ENCODE assay signal across 22 mouse cellular contexts in genomic region chr12:106839618-106840017, GRCm38 (mm10).
DNase-seq lines count a peak whose midpoint lies in the region; ATAC-seq lines count a peak whose summit lies in the region.
"Had no signal": no experiment of that assay in that cellular context is flagged by ENCODE, and none has a peak within 500 bp of the region (broad histone marks: within the 10 kb centered on the region; RNA-seq: fewer than 3 reads in every experiment).

No protein-coding gene starts in this region.

- H3K9me3 ChIP-seq in neural tube, embryonic 13.5 days = no peaks in the 10 kb centered on the region
- H3K9me3 ChIP-seq in neural tube, embryonic 15.5 days (replicated peaks) = no peaks in the 10 kb centered on the region
- no peaks in the 10 kb centered on the region for H3K9me3 ChIP-seq in midbrain, embryonic 13.5 days
- no peaks in the 10 kb centered on the region for H3K9me3 ChIP-seq in kidney, embryonic 14.5 days (ENCODE audit: control insufficient read depth, low read length)
- H3K9me3 ChIP-seq: heart, embryonic 12.5 days; intestine, embryonic 15.5 days; kidney, embryonic 15.5 days; liver, embryonic 13.5 days; lung, embryonic 15.5 days; stomach, embryonic 15.5 days had no signal

- H3K9ac ChIP-seq in neural tube, embryonic 13.5 days = no peak overlapping the region
- H3K9ac ChIP-seq in neural tube, embryonic 15.5 days (replicated peaks) = no peak overlapping the region
- no peak overlapping the region for H3K9ac ChIP-seq in midbrain, embryonic 13.5 days (replicated peaks)
- no peak overlapping the region for H3K9ac ChIP-seq in kidney, embryonic 14.5 days (ENCODE audit: low read depth, low read length)
- H3K9ac ChIP-seq: embryonic facial prominence, embryonic 13.5 days; heart, embryonic 12.5 days; intestine, embryonic 15.5 days; kidney, embryonic 15.5 days; liver, embryonic 13.5 days; lung, embryonic 15.5 days; stomach, embryonic 15.5 days had no signal

- H3K27ac ChIP-seq in neural tube, embryonic 13.5 days (replicated peaks) = peak overlapping the region; percentile 68
- no peak overlapping the region for H3K27ac ChIP-seq in neural tube, embryonic 15.5 days (replicated peaks)
- H3K27ac ChIP-seq in midbrain, embryonic 13.5 days = peak overlapping the region; percentile 56; the same call in 1 of the 2 replicates
- H3K27ac ChIP-seq in kidney, embryonic 14.5 days (ENCODE audit: low read depth, low read length) = no peak overlapping the region
- H3K27ac ChIP-seq: embryonic facial prominence, embryonic 13.5 days; gastrocnemius, adult 2 months; intestine, embryonic 15.5 days; kidney, embryonic 15.5 days; liver, embryonic 13.5 days; lung, embryonic 15.5 days; macrophage; stomach, embryonic 15.5 days had no signal

- peak; percentile 43; the same call in 1 of the 2 replicates for ATAC-seq in neural tube, embryonic 13.5 days (ENCODE audit: low read depth)
- no peak for ATAC-seq in neural tube, embryonic 15.5 days (ENCODE audit: low FRiP score)
- peak; percentile 46 for ATAC-seq in midbrain, embryonic 13.5 days
- no peak for ATAC-seq in kidney, embryonic 14.5 days (ENCODE audit: low FRiP score, low TSS enrichment)
- ATAC-seq: CD4-positive, CD25-positive, alpha-beta regulatory T cell, adult 4 months; intestine, embryonic 15.5 days had no signal

- DNase-seq in embryo, embryonic 10 days (ENCODE audit: low spot score) = peak; percentile 30
- DNase-seq in embryo, embryonic 11 days = no peak
- DNase-seq in cerebellum, adult 8-10 months = no peak
- DNase-seq in layer of hippocampus, adult 9-11 months = no peak
- DNase-seq: adrenal gland, adult 2 months; gastrocnemius, adult 2 months; liver, embryonic 13.5 days; right cerebral cortex, adult 18-20 months; thymus, adult 2 months had no signal

- peaks cover 34% of the 10 kb centered on the region for H3K4me1 ChIP-seq in neural tube, embryonic 13.5 days (replicated peaks)
- H3K4me1 ChIP-seq in neural tube, embryonic 15.5 days = peaks cover 22% of the 10 kb centered on the region
- H3K4me1 ChIP-seq in midbrain, embryonic 13.5 days (replicated peaks) = peaks cover 36% of the 10 kb centered on the region
- H3K4me1 ChIP-seq in kidney, embryonic 14.5 days (ENCODE audit: control insufficient read depth, insufficient read depth, low read length) = no peaks in the 10 kb centered on the region
- H3K4me1 ChIP-seq: liver, embryonic 13.5 days; lung, embryonic 15.5 days; stomach, embryonic 15.5 days had no signal

- no peak overlapping the region for H3K4me2 ChIP-seq in neural tube, embryonic 13.5 days
- H3K4me2 ChIP-seq in neural tube, embryonic 15.5 days = no peak overlapping the region
- H3K4me2 ChIP-seq in midbrain, embryonic 13.5 days (replicated peaks) = no peak overlapping the region
- no peak overlapping the region for H3K4me2 ChIP-seq in kidney, embryonic 14.5 days (replicated peaks; ENCODE audit: low read depth, low read length)
- H3K4me2 ChIP-seq: embryonic facial prominence, embryonic 13.5 days; heart, embryonic 12.5 days; intestine, embryonic 15.5 days; kidney, embryonic 15.5 days; liver, embryonic 13.5 days; lung, embryonic 15.5 days; stomach, embryonic 15.5 days had no signal

- no peaks in the 10 kb centered on the region for H3K36me3 ChIP-seq in neural tube, embryonic 13.5 days
- no peaks in the 10 kb centered on the region for H3K36me3 ChIP-seq in neural tube, embryonic 15.5 days
- H3K36me3 ChIP-seq in midbrain, embryonic 13.5 days = no peaks in the 10 kb centered on the region
- H3K36me3 ChIP-seq in kidney, embryonic 14.5 days (ENCODE audit: control insufficient read depth, insufficient read depth, low read length) = no peaks in the 10 kb centered on the region
- H3K36me3 ChIP-seq: embryonic facial prominence, embryonic 13.5 days; G1E; heart, embryonic 12.5 days; intestine, embryonic 15.5 days; kidney, embryonic 15.5 days; liver, embryonic 13.5 days; lung, embryonic 15.5 days; stomach, embryonic 15.5 days had no signal

- H3K4me3 ChIP-seq in neural tube, embryonic 13.5 days = no peak overlapping the region
- no peak overlapping the region for H3K4me3 ChIP-seq in neural tube, embryonic 15.5 days (replicated peaks)
- no peak overlapping the region for H3K4me3 ChIP-seq in midbrain, embryonic 13.5 days (replicated peaks)
- H3K4me3 ChIP-seq in kidney, embryonic 14.5 days (ENCODE audit: low read length) = no peak overlapping the region
- H3K4me3 ChIP-seq: embryonic facial prominence, embryonic 13.5 days; gastrocnemius, adult 2 months; heart, embryonic 12.5 days; intestine, embryonic 15.5 days; kidney, embryonic 15.5 days; liver, embryonic 13.5 days; lung, embryonic 15.5 days; stomach, embryonic 15.5 days had no signal

- 0 out of 2 replicates have a peak, but pooled peaks cover 2% of the 10 kb centered on the region for H3K27me3 ChIP-seq in neural tube, embryonic 13.5 days
- no peaks in the 10 kb centered on the region for H3K27me3 ChIP-seq in neural tube, embryonic 15.5 days (replicated peaks)
- peaks cover 4% of the 10 kb centered on the region; the same call in 1 of the 2 replicates for H3K27me3 ChIP-seq in midbrain, embryonic 13.5 days
- H3K27me3 ChIP-seq in kidney, embryonic 14.5 days (ENCODE audit: control insufficient read depth, insufficient read depth, low read length) = no peaks in the 10 kb centered on the region
- H3K27me3 ChIP-seq: embryonic facial prominence, embryonic 13.5 days; heart, embryonic 12.5 days; intestine, embryonic 15.5 days; kidney, embryonic 15.5 days; liver, embryonic 13.5 days; lung, embryonic 15.5 days; stomach, embryonic 15.5 days had no signal

- 23% methylated on average over 5 of the region's 5 CpGs for WGBS in neural tube, embryonic 13.5 days
- WGBS in neural tube, embryonic 15.5 days = 17% methylated on average over 5 of the region's 5 CpGs
- WGBS in midbrain, embryonic 13.5 days = 18% methylated on average over 5 of the region's 5 CpGs
- 39% methylated on average over 5 of the region's 5 CpGs for WGBS in kidney, embryonic 14.5 days

Comparison
In these comparisons a context has a peak if more than half of its experiments do, and no peak if none do; other contexts are left out.
1. ATAC-seq: peak in neural tube, embryonic 13.5 days (single experiment) and midbrain, embryonic 13.5 days (single experiment); none in neural tube, embryonic 15.5 days (single experiment) and kidney, embryonic 14.5 days (single experiment).
2. H3K27ac ChIP-seq: peak in neural tube, embryonic 13.5 days (single experiment) and midbrain, embryonic 13.5 days (single experiment); none in neural tube, embryonic 15.5 days (single experiment) and kidney, embryonic 14.5 days (single experiment).